Mouse (Mus musculus): ENCODE measurements around the gene Theg. TPM values are rescaled to one million over a fixed set of nuclear protein-coding genes. Genes with fewer than 3 reads are reported as not detected.

The Theg gene
- total and polyA plus RNA-seq, 3 experiments: not detected

GRCm38 (mm10) chr10:79550366-79550765 lies 36.8 kb downstream of the Theg start (continued):
- TF ChIP-seq POLR2AphosphoS5 (IDR thresholded peaks at IDR 0.05; ENCODE audit: borderline replicate concordance, low read depth, low read length): no peak

DNA sequence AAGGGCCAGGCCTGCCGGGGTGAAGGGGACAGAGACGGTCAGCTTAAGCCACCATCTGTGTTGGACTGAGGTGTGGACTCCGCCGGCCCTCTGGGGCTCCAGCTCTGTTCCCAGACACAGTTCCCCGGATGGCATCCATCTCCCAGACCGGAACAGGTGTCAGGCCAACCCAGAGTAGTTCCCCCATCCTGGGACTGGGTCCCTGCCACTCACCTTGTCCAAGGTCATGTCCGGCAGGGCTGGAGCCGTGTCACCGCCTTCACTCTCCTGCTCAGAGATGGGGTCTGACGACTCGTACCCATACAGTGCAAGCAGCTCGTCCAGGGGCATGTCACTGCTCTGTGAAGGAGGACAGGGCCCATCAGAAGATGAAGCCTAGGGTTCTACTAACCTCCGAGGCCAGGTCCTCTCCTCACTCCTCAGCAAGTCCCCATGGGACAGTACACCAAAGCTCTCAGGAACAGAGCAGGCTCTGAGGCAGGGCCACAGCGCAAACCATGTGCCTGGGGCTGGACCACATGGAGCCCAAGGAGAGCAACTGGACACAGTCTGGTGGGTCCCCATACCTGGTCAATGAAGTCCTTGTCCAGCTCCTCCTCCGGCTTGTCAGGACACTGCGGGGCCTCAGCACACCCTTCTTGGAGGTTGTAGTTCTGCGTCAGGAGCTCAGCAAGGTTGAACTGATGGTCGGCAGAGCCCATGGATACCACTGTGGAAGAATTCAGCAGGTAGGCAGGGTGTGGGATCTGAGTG lies 38.0 kb downstream of the Theg start:
- H3K27ac ChIP-seq (ENCODE audit: control insufficient read depth, low read depth, low read length): no peak overlapping the region
- H3K79me2 ChIP-seq (ENCODE audit: control insufficient read depth, insufficient read depth, low read length, poor library complexity): peaks cover 19% of the 10 kb centered on the region
- H3K4me3 ChIP-seq (ENCODE audit: control insufficient read depth in 1 of 2, insufficient read depth in 1 of 2, low read depth in 2 of 2, low read length in 2 of 2): no peak overlapping the region

GRCm38 (mm10) chr10:79548546-79548945 lies 38.6 kb downstream of the Theg start:
- no peak for DNase-seq (ENCODE audit: low read depth, low spot score)
- peaks cover 0 to under 1% of the 10 kb centered on the region in 2 experiments; a peak in 2 of 4 replicates for H3K36me3 ChIP-seq (ENCODE audit: control insufficient read depth in 1 of 2, insufficient read depth in 2 of 2, low read length in 2 of 2)
- H3K79me2 ChIP-seq (ENCODE audit: control insufficient read depth, insufficient read depth, low read length, poor library complexity): peaks cover 13% of the 10 kb centered on the region
- H3K9ac ChIP-seq (ENCODE audit: control insufficient read depth, low read depth, low read length, poor library complexity, severe bottlenecking): no peak overlapping the region
- no peaks in the 10 kb centered on the region for H3K9me3 ChIP-seq (replicated peaks; ENCODE audit: insufficient read depth, low read length)
- H3K4me3 ChIP-seq (ENCODE audit: control insufficient read depth in 1 of 2, insufficient read depth in 1 of 2, low read depth in 2 of 2, low read length in 2 of 2): no peak overlapping the region
- 0 out of 4 replicates have a peak, but pooled peaks cover 0 to under 1% of the 10 kb centered on the region in 2 experiments for H3K4me1 ChIP-seq (ENCODE audit: control insufficient read depth in 1 of 2, insufficient read depth in 2 of 2, low read length in 2 of 2)
- no peak overlapping the region for H3K27ac ChIP-seq (ENCODE audit: control insufficient read depth, low read depth, low read length)
- no peaks in the 10 kb centered on the region for H3K27me3 ChIP-seq (ENCODE audit: control insufficient read depth in 1 of 2, insufficient read depth in 2 of 2, low read length in 2 of 2)
- TF ChIP-seq KAT2A (conservative IDR thresholded peaks at IDR 0.05; ENCODE audit: low read depth, low read length) (no peak), ZKSCAN1 (IDR thresholded peaks at IDR 0.05; ENCODE audit: low read depth, low read length) (no peak), RAD21 (IDR thresholded peaks at IDR 0.05; ENCODE audit: low read depth, low read length) (no peak)

More for the DNA sequence above, 38.0 kb downstream of the Theg start:
- no peak overlapping the region for H3K9ac ChIP-seq (ENCODE audit: control insufficient read depth, low read depth, low read length, poor library complexity, severe bottlenecking)
- TF ChIP-seq NRF1 (IDR thresholded peaks at IDR 0.05; ENCODE audit: insufficient read depth, low read depth, low read length, poor library complexity, severe bottlenecking): no peak
- TF ChIP-seq MAX (IDR thresholded peaks at IDR 0.05; ENCODE audit: low read length): no peak
- no peak for TF ChIP-seq RAD21 (IDR thresholded peaks at IDR 0.05; ENCODE audit: low read depth, low read length)
- TF ChIP-seq ETS1 (IDR thresholded peaks at IDR 0.05; ENCODE audit: low read depth, low read length): no peak
- TF ChIP-seq CHD1 (IDR thresholded peaks at IDR 0.05; ENCODE audit: low read depth, low read length): no peak
- TF ChIP-seq USF1 (IDR thresholded peaks at IDR 0.05; ENCODE audit: low read depth, low read length): no peak
- no peak for TF ChIP-seq ZC3H11A (IDR thresholded peaks at IDR 0.05; ENCODE audit: low read depth, low read length)
- TF ChIP-seq TBP (IDR thresholded peaks at IDR 0.05; ENCODE audit: low read depth, low read length): no peak
- no peak for DNase-seq (ENCODE audit: low read depth, low spot score)
- H3K4me1 ChIP-seq (ENCODE audit: control insufficient read depth in 1 of 2, insufficient read depth in 2 of 2, low read length in 2 of 2): peaks cover 0 to 7% of the 10 kb centered on the region in 2 experiments; a peak in 1 of 4 replicates
- no peaks in the 10 kb centered on the region for H3K9me3 ChIP-seq (replicated peaks; ENCODE audit: insufficient read depth, low read length)
- no peaks in the 10 kb centered on the region for H3K27me3 ChIP-seq (ENCODE audit: control insufficient read depth in 1 of 2, insufficient read depth in 2 of 2, low read length in 2 of 2)
- peaks cover 0 to 2% of the 10 kb centered on the region in 2 experiments; a peak in 2 of 4 replicates for H3K36me3 ChIP-seq (ENCODE audit: control insufficient read depth in 1 of 2, insufficient read depth in 2 of 2, low read length in 2 of 2)

All from MEL (cell line).